Mouse (Mus musculus): ENCODE results near the gene Ccpg1os. TPM values are rescaled to one million over a fixed set of nuclear protein-coding genes. Genes with fewer than 3 reads are reported as not detected.

Gene Ccpg1os
- polyA plus RNA-seq, 1 experiment from 2014 or later: 2.2 TPM

GRCm38 (mm10) chr9:72947010-72947409, 38.2 kb downstream of the Ccpg1os start:
- H3K9ac ChIP-seq (ENCODE audit: low read depth, low read length): no peak overlapping the region
- WGBS (ENCODE audit: insufficient replicate concordance): 58% methylated on average over 1 of the region's 1 CpGs
- H3K36me3 ChIP-seq (ENCODE audit: control insufficient read depth, insufficient read depth): no peaks in the 10 kb centered on the region
- H3K4me3 ChIP-seq (ENCODE audit: low read depth, low read length): no peak overlapping the region
- H3K4me2 ChIP-seq (ENCODE audit: low read depth, low read length): no peak overlapping the region
- no peaks in the 10 kb centered on the region for H3K9me3 ChIP-seq (replicated peaks; ENCODE audit: control insufficient read depth, low read length)
- no peak for ATAC-seq (ENCODE audit: low read depth)
- no peak overlapping the region for H3K27ac ChIP-seq (ENCODE audit: low read length)
- H3K4me1 ChIP-seq (ENCODE audit: control insufficient read depth, low read depth, low read length): no peaks in the 10 kb centered on the region
- no peaks in the 10 kb centered on the region for H3K27me3 ChIP-seq (ENCODE audit: control insufficient read depth, insufficient read depth, low read depth, low read length)

GRCm38 (mm10) chr9:72944286-72944685, 40.9 kb downstream of the Ccpg1os start:
- H3K4me2 ChIP-seq (ENCODE audit: low read depth, low read length): no peak overlapping the region
- no peak overlapping the region for H3K4me3 ChIP-seq (ENCODE audit: low read depth, low read length)
- H3K4me1 ChIP-seq (ENCODE audit: control insufficient read depth, low read depth, low read length): no peaks in the 10 kb centered on the region
- H3K9me3 ChIP-seq (replicated peaks; ENCODE audit: control insufficient read depth, low read length): no peaks in the 10 kb centered on the region
- H3K27ac ChIP-seq (ENCODE audit: low read length): no peak overlapping the region
- no peaks in the 10 kb centered on the region for H3K27me3 ChIP-seq (ENCODE audit: control insufficient read depth, insufficient read depth, low read depth, low read length)
- no peak for ATAC-seq (ENCODE audit: low read depth)
- H3K9ac ChIP-seq (ENCODE audit: low read depth, low read length): no peak overlapping the region
- 76% methylated on average over 13 of the region's 13 CpGs for WGBS (ENCODE audit: insufficient replicate concordance)
- no peaks in the 10 kb centered on the region for H3K36me3 ChIP-seq (ENCODE audit: control insufficient read depth, insufficient read depth)

- Histone ChIP-seq H3K27me3 (ENCODE audit: control insufficient read depth, insufficient read depth, low read depth, low read length) (no peaks in the 10 kb centered on the region), H3K9ac (ENCODE audit: low read depth, low read length) (no peak overlapping the region), H3K4me2 (ENCODE audit: low read depth, low read length) (no peak overlapping the region), H3K27ac (ENCODE audit: low read length) (no peak overlapping the region), H3K36me3 (ENCODE audit: control insufficient read depth, insufficient read depth) (no peaks in the 10 kb centered on the region), H3K4me3 (ENCODE audit: low read depth, low read length) (no peak overlapping the region), H3K9me3 (replicated peaks; ENCODE audit: control insufficient read depth, low read length) (no peaks in the 10 kb centered on the region), H3K4me1 (ENCODE audit: control insufficient read depth, low read depth, low read length) (no peaks in the 10 kb centered on the region)
- 51% methylated on average over 3 of the region's 3 CpGs for WGBS (ENCODE audit: insufficient replicate concordance)
- no peak for ATAC-seq (ENCODE audit: low read depth)
Measured at GRCm38 (mm10) chr9:72943424-72943823, 41.8 kb downstream of the Ccpg1os start.

- Histone ChIP-seq H3K27ac (ENCODE audit: low read length) (no peak overlapping the region), H3K27me3 (ENCODE audit: control insufficient read depth, insufficient read depth, low read depth, low read length) (no peaks in the 10 kb centered on the region), H3K4me3 (ENCODE audit: low read depth, low read length) (no peak overlapping the region), H3K9ac (ENCODE audit: low read depth, low read length) (no peak overlapping the region), H3K4me2 (ENCODE audit: low read depth, low read length) (no peak overlapping the region), H3K4me1 (ENCODE audit: control insufficient read depth, low read depth, low read length) (no peaks in the 10 kb centered on the region), H3K36me3 (ENCODE audit: control insufficient read depth, insufficient read depth) (no peaks in the 10 kb centered on the region), H3K9me3 (replicated peaks; ENCODE audit: control insufficient read depth, low read length) (no peaks in the 10 kb centered on the region)
- WGBS (ENCODE audit: insufficient replicate concordance): 57% methylated on average over 2 of the region's 2 CpGs
- ATAC-seq (ENCODE audit: low read depth): no peak
Measured at GRCm38 (mm10) chr9:72936301-72936700, 48.9 kb downstream of the Ccpg1os start.

- H3K4me2 ChIP-seq (ENCODE audit: low read depth, low read length): no peak overlapping the region
- 63% methylated on average over 4 of the region's 4 CpGs for WGBS (ENCODE audit: insufficient replicate concordance)
- no peak for ATAC-seq (ENCODE audit: low read depth)
- no peak overlapping the region for H3K9ac ChIP-seq (ENCODE audit: low read depth, low read length)
- no peaks in the 10 kb centered on the region for H3K36me3 ChIP-seq (ENCODE audit: control insufficient read depth, insufficient read depth)
- no peak overlapping the region for H3K27ac ChIP-seq (ENCODE audit: low read length)
- no peak overlapping the region for H3K4me3 ChIP-seq (ENCODE audit: low read depth, low read length)
- H3K9me3 ChIP-seq (replicated peaks; ENCODE audit: control insufficient read depth, low read length): no peaks in the 10 kb centered on the region
- no peaks in the 10 kb centered on the region for H3K4me1 ChIP-seq (ENCODE audit: control insufficient read depth, low read depth, low read length)
- H3K27me3 ChIP-seq (ENCODE audit: control insufficient read depth, insufficient read depth, low read depth, low read length): no peaks in the 10 kb centered on the region
Measured at GRCm38 (mm10) chr9:72935309-72935708, 49.9 kb downstream of the Ccpg1os start.

- ATAC-seq (ENCODE audit: low read depth): no peak
- Histone ChIP-seq H3K27ac (ENCODE audit: low read length) (no peak overlapping the region), H3K27me3 (ENCODE audit: control insufficient read depth, insufficient read depth, low read depth, low read length) (peaks cover 17% of the 10 kb centered on the region), H3K9ac (ENCODE audit: low read depth, low read length) (no peak overlapping the region), H3K9me3 (replicated peaks; ENCODE audit: control insufficient read depth, low read length) (no peaks in the 10 kb centered on the region), H3K36me3 (ENCODE audit: control insufficient read depth, insufficient read depth) (no peaks in the 10 kb centered on the region), H3K4me1 (ENCODE audit: control insufficient read depth, low read depth, low read length) (no peaks in the 10 kb centered on the region), H3K4me2 (ENCODE audit: low read depth, low read length) (no peak overlapping the region), H3K4me3 (ENCODE audit: low read depth, low read length) (no peak overlapping the region)
- WGBS (ENCODE audit: insufficient replicate concordance): 68% methylated on average over 13 of the region's 13 CpGs
Measured at GRCm38 (mm10) chr9:72931166-72931790, 53.9 kb downstream of the Ccpg1os start.

Small RNA genes lying within 50 kb of the gene (microRNA-seq; reads per million reads assigned to microRNA genes)
- not detected for gene Gm27353

Other genes with a start within 250 kb of the Ccpg1os start
- gene Prtg, start 178.5 kb downstream of the Ccpg1os start, polyA plus RNA-seq (2015; fragmentation: Nextera tagmentation; extraction: Ambion mirVana): 0.11 and 0.26 TPM in 2 replicates
- gene Pygo1, start 59.7 kb downstream of the Ccpg1os start, polyA plus RNA-seq (2015; fragmentation: Nextera tagmentation; extraction: Ambion mirVana): 0.08 TPM in 2 replicates
- gene Dyx1c1, start 26.6 kb downstream of the Ccpg1os start, polyA plus RNA-seq (2015; fragmentation: Nextera tagmentation; extraction: Ambion mirVana): 0.05 and 0.06 TPM in 2 replicates
- gene Gm44503, start 26.5 kb downstream of the Ccpg1os start, polyA plus RNA-seq (2015; fragmentation: Nextera tagmentation; extraction: Ambion mirVana): not detected in 2 replicates
- gene Ccpg1, start within 50 bp of the Ccpg1os start, polyA plus RNA-seq (2015; fragmentation: Nextera tagmentation; extraction: Ambion mirVana): 11.3 and 13.3 TPM in 2 replicates
- gene Pigb, start 55.0 kb upstream of the Ccpg1os start, polyA plus RNA-seq (2015; fragmentation: Nextera tagmentation; extraction: Ambion mirVana): 4.7 and 5.0 TPM in 2 replicates
- gene Rab27a, start 59.5 kb upstream of the Ccpg1os start, polyA plus RNA-seq (2015; fragmentation: Nextera tagmentation; extraction: Ambion mirVana): 6.7 and 6.8 TPM in 2 replicates
- 0.05 and 0.08 TPM in 2 replicates for gene Khdc3, start 116.5 kb upstream of the Ccpg1os start, polyA plus RNA-seq (2015; fragmentation: Nextera tagmentation; extraction: Ambion mirVana)
- gene Gm20509, start 117.1 kb upstream of the Ccpg1os start, polyA plus RNA-seq (2015; fragmentation: Nextera tagmentation; extraction: Ambion mirVana): not detected in 2 replicates
- 33.3 and 34.9 TPM in 2 replicates for gene Rsl24d1, start 128.0 kb upstream of the Ccpg1os start, polyA plus RNA-seq (2015; fragmentation: Nextera tagmentation; extraction: Ambion mirVana)

Measured in liver, embryonic 16.5 days (tissue).